In genomic region chr8:84338493-84338892, GRCm38 (mm10) we compare ENCODE assay signal across 7 mouse cellular contexts. TPM values are rescaled to one million over a fixed set of nuclear protein-coding genes. Genes with fewer than 3 reads are reported as not detected.
DNase-seq lines count a peak whose midpoint lies in the region; ATAC-seq and TF ChIP-seq lines count a peak whose summit lies in the region.

No protein-coding gene starts in this region.

- no peak for ATAC-seq in hindbrain, embryonic 16.5 days
- ATAC-seq in megakaryocyte progenitor cell, adult 5-6 weeks (replicated peaks; ENCODE audit: poor library complexity): no peak
- ATAC-seq in CD4-positive, CD25-positive, alpha-beta regulatory T cell, adult 4 months: no peak

- TF ChIP-seq POLR2A in cortical plate, adult 2 months (IDR thresholded peaks at IDR 0.05; ENCODE audit: extremely low read depth, insufficient read depth, low read length): no peak

- DNase-seq in left cerebral cortex, adult 2 months (ENCODE audit: extremely low spot score in 1 of 2, low spot score in 2 of 2): peak in 1 of 2 experiments; percentile 42
- DNase-seq in left cerebral cortex, postnatal 4 days: no peak
- DNase-seq in right cerebral cortex, postnatal 36 days (ENCODE audit: low spot score in 2 of 2): peak; percentile 23 to 37

- no peaks in the 10 kb centered on the region for H3K9me3 ChIP-seq in hindbrain, embryonic 16.5 days (ENCODE audit: control insufficient read depth, low read length)

- H3K9ac ChIP-seq in hindbrain, embryonic 16.5 days (ENCODE audit: low read depth, low read length): peak overlapping the region; percentile 36; the same call in 1 of the 2 replicates

- no peaks in the 10 kb centered on the region for H3K36me3 ChIP-seq in hindbrain, embryonic 16.5 days (ENCODE audit: control insufficient read depth, insufficient read depth, low read length)

- 9% methylated on average over 17 of the region's 17 CpGs for WGBS in hindbrain, embryonic 16.5 days

- peak overlapping the region; percentile 36 for H3K27ac ChIP-seq in left cerebral cortex, adult 2 months
- no peak overlapping the region for H3K27ac ChIP-seq in cortical plate, adult 2 months (ENCODE audit: insufficient read depth, low read length)
- no peak overlapping the region for H3K27ac ChIP-seq in hindbrain, embryonic 16.5 days (ENCODE audit: low read depth, low read length)

- no peaks in the 10 kb centered on the region for H3K4me1 ChIP-seq in cortical plate, adult 2 months (ENCODE audit: control insufficient read depth, insufficient read depth, low read length)
- H3K4me1 ChIP-seq in hindbrain, embryonic 16.5 days (ENCODE audit: control insufficient read depth, insufficient read depth, low read depth, low read length): peaks cover 8% of the 10 kb centered on the region

- H3K27me3 ChIP-seq in hindbrain, embryonic 16.5 days (replicated peaks; ENCODE audit: control insufficient read depth, insufficient read depth, low read length): peaks cover 12% of the 10 kb centered on the region

- TF ChIP-seq CTCF in left cerebral cortex, adult 2 months (IDR thresholded peaks at IDR 0.05): no peak
- TF ChIP-seq CTCF in cortical plate, adult 2 months (IDR thresholded peaks at IDR 0.05; ENCODE audit: extremely low read depth, insufficient read depth, low read length): no peak

- H3K4me2 ChIP-seq in hindbrain, embryonic 16.5 days (ENCODE audit: low read length): peak overlapping the region; percentile 62

- peak overlapping the region; percentile 47 for H3K4me3 ChIP-seq in left cerebral cortex, adult 2 months
- peak overlapping the region; percentile 40 for H3K4me3 ChIP-seq in cortical plate, adult 2 months (ENCODE audit: insufficient read depth, low read length)
- peak overlapping the region; percentile 35 for H3K4me3 ChIP-seq in hindbrain, embryonic 16.5 days (ENCODE audit: low read length)

- intact Hi-C loops in left cerebral cortex, adult 2 months (cut with DNase I): loop anchor here (5.0 kb wide), 1 partner anchor 41 kb away; no protein-coding TSS in a partner anchor
- intact Hi-C loops in left cerebral cortex, postnatal 4 days (cut with DNase I): no loop called here

RNA-seq across cellular contexts. Expression of gene Cacna1a, which starts 49.7 kb away (rescaled TPM):
- 100 to 1,000 TPM; 243 to 258 TPM for total RNA-seq in left cerebral cortex, adult 2 months (2021)
- total RNA-seq in left cerebral cortex, postnatal 4 days (2021): 100 to 1,000 TPM; 151 to 183 TPM
- 140 and 142 TPM in 2 replicates for polyA plus RNA-seq in cortical plate, adult 2 months (2012; rRNA removed)
- polyA plus RNA-seq in hindbrain, embryonic 16.5 days (2015; fragmentation: Nextera tagmentation; extraction: Ambion mirVana): 15.7 and 17.1 TPM in 2 replicates
- 1.8 and 3.3 TPM in 2 replicates for total RNA-seq in megakaryocyte progenitor cell, adult 5-6 weeks (2015)
- 0.21 and 1.6 TPM in 2 replicates for total RNA-seq in megakaryocyte progenitor cell, adult 5-6 weeks (2017)
- polyA plus RNA-seq in CD4-positive, CD25-positive, alpha-beta regulatory T cell, adult 4 months (2017; shearing (Covaris generic)): 10 to 100 TPM in 1 of 2 experiments, 1 to 10 TPM in 1; 8.0 to 11.2 TPM

Comparison
In these comparisons a context has a peak if more than half of its experiments do, and no peak if none do; other contexts are left out.
1. RNA of gene Cacna1a, which starts 49.7 kb away (total RNA-seq): 243 to 258 TPM in left cerebral cortex, adult 2 months and 151 to 183 TPM in left cerebral cortex, postnatal 4 days; 0.21 to 3.3 TPM in megakaryocyte progenitor cell, adult 5-6 weeks; every median in the first group is over 10 times any median in the second.
2. Peak in every context shown above with its lines, with median percentiles within 50 percentile points of each other: H3K4me3 ChIP-seq.